Mouse (Mus musculus) urinary bladder, postnatal 25 days (tissue): ENCODE measurements around the gene Eml6.
"Not testable (repeated sequence)": the region's sequence is repeated elsewhere in the genome, so short reads cannot be mapped to it uniquely, and the experiment has no call there.

Source experiments
- DNase-seq: peaks from one replicate; pipeline ENCODE4 v3.0.0; 2022; ENCODE audit warnings: low spot score

The Eml6 gene

DNA sequence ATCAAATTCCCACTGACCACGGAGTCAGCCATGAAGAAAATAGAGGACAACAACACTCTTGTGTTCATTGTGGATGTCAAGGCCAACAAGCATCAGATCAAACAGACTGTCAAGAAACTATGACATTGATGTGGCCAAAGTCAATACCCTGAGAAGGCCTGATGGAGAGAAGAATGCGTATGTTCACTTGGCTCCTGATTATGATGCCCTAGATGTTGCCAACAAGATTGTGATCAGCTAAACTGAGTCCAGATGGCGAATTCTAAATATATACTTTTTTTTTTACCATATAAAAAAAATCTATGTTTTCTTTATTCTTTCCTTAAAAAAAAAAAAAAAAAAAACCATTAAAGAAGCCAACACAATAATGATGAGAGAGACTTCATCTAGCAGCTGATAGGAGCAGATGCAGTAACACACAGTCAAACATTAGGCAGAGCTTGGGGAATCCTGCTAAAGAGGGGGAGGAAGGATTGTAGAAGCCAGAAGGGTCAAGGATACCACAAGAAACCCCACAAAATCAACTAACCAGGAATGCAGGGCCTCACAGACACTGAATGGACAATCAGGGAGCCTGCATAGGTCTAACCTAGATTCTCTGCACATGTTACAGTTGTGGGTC lies 185.1 kb downstream of the Eml6 start:
- no peak for DNase-seq

DNA sequence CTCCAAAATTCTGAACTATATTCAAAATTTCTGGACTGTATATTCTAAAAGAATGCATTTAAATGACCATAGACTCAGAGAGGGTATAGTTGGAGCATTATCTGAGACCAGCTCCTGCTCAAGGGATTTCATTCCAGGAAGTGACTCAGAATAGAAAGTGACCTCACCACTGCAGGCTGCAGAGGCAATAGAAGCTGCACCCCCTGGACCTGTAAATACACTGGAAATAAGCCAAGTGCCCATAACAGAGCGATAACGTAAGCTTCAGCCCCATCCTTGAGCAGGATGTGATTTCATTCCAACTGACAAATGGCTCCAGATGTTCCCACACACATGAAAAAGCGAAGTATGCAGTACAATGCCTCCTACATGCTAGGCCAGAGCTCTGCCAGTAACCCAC lies 186.1 kb downstream of the Eml6 start:
- no peak for DNase-seq

DNA sequence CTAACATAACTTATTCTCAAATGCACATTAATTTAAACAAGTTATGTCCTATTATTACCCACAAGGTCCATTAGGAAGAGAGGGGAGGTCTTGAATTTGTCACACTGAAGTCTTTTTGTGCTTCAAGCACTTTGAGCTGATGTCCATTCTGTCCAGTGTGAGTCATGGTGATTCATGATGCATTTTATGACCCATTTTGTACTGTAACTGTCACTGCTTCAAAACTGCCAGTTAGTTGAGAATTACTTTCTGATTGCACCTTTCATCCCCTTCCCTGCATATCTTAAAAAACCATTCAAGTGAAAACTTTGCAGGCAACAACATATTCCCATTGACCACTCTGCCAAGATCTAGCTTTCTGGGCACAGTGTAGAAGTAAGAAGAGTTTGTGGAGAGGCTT lies 188.8 kb downstream of the Eml6 start:
- DNase-seq: no peak

DNA sequence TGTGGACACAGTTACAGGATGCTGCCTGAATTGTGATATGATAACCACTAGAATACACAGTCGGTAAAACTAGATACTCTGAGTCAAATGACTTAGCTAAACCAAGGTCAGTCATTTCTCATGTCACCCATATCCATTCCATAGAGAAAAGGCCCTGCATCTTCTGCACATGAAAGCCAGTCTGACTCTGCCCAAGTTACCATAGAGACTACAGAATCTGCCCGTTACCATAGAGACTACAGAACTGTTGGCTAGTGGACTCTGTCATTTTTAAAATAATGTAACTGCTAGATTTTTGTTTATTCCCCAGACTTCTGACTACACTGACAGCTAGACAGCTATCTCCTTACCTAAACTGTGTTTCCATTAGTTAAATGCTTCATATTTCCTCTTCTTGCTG lies 198.1 kb downstream of the Eml6 start:
- DNase-seq: no peak

DNA sequence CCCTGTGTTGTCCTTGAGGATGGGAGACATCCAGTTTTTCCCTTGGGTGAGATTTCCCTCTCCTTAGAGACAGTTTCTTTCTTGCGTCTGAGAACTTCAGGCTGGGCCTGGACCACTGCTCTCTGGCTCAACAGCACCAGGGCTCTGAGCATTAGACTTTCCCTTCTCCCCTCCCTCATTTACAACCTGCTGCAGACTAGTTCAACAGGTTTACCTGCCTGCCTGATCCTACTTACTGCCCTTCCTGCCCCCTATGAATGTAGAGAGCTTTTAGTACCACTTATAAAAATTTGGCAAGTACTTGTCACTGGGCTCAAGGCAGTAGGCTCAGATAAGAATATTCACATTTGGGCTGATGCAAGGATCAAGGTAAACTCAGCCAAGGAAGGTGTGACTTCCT lies 199.8 kb downstream of the Eml6 start:
- no peak for DNase-seq

DNA sequence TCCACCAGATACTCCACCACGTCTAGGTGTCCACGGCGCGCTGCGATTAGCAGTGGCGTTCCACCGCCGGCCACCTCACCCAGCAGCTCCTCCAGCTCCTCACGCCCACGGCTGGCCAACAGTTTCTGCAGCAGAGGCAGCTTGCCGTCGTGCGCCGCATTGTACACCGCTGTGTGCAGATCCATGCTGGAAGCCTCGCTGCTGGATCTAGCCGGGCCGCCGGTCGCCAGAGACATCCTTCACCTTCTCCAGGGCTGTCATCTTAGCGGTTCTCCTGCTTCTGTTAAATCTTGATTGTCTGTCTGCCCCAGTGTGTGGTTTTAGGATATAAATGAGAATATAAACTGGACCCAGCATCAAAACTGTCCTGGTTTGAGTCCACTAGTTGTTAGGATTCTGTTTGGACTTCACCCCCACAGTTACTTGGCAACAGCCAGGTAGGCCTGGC lies 200.5 kb downstream of the Eml6 start, which contains the start of gene 4931440F15Rik:
TSS of gene 4931440F15Rik (minus strand) at position 398 of the 448 bp plus-strand sequence.
- DNase-seq: not testable (repeated sequence)

DNA sequence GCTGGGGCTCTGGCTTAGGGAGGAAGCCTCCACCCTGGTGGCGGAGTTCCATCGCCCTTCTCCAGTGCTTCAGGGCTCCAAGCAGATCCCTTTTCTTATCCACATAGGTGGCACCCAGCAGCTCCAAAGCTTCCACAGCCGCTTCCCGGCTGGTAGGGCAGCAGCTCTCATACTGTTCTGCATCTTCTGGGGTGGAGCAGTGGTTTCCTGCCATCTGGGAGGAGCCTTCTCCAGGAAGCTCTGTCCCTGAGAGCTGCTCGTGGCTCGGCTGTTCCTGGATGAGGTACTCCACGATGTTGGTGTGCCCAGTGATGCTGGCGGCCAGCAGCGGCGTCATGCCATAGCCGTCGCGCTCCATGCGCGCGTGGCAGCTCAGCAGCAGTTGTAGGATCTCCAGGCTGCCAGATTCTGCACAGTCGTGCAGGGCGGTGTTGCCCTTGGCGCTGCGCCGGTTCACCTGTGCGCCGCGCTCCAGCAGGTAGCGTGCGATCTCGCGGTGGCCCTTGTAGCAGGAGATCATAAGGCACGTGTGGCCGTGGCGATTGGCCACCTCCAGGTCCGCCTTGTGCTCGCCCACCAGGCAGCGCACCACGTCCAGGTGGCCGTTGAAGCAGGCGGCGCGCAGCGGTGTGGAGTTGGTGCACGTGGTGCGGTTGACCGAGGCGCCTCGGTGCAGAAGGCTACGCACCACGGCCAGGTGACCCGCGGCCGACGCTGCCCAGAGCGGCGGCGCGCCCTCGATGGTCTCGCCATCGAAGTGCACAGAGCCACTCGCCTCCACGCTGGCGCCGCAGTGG lies 201.2 kb downstream of the Eml6 start:
- not testable (repeated sequence) for DNase-seq

DNA sequence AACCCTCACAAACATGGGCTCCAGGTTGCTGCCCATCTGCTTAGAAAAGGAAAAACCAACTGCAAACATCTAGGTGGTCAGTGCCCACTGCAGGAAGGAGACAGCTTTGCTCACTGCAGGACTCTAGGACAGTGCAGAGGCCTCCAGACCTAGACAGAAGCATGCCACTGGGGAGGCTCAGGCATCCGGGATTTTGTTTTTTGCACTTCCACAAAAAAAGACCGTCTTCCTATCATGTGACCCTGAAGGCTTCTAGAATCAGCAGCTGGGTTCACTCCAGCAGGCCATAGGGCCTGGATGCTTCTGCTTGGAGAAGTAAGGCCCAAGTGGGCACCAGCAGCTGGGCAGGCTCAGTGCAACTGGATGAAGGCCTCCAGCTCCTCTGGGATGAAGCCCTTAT lies 202.7 kb downstream of the Eml6 start:
- DNase-seq: no peak

DNA sequence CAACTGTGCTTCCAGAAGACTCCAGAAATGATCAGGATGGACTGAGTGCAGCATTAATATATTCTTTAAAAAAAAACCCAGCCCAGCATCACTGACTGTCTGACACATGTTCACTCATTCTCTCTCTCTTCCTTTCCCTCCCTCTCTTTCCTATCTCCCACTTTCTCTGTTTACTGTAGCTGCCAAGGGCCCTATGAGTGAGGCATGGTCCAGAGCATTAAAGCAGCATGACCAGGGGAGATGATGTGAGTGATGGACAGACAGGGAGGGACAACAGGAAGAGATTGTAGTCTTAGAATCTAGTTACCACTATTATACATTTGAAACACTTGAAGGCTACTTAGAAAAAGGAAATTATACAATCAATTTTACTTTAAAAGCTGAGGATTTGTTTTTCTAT lies 210.2 kb downstream of the Eml6 start:
- DNase-seq: no peak

DNA sequence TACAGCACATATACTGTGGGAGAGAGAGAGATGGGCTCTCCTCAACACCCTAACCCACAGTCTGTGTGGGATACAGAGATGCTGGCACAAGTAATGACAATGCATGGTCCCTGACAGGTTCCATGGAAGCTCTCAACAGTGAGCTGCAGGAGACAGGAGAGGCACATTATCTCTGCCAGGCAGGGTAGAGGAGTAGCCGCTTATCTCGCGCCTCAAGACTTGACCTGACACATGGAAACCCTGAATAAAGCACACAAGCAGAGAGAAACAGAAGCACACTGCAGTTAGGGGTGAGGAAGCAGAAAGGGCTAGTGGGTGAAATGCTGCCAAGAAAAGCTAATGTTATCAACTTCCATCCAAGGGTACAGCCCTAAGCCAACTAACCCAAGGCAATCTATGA lies 210.6 kb downstream of the Eml6 start:
- DNase-seq: no peak

DNA sequence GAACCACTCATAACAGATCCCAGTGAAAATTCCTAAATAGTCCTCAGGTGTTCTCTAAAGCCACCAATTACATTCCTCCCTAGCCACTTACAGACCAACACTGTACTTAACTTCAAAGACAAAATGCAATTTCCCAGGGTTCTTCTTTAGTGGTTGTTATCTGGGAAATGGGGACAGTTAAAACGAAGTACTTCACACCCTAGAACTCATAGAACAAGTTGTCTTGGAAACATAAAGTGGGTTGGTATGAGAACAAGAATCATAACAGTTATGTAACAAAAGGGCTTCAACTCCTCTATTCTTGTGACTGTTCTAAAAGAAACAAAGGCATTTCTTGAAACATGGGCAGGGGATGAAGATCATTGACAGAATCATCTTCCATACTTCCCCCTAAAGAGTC lies 212.6 kb downstream of the Eml6 start:
- no peak for DNase-seq

DNA sequence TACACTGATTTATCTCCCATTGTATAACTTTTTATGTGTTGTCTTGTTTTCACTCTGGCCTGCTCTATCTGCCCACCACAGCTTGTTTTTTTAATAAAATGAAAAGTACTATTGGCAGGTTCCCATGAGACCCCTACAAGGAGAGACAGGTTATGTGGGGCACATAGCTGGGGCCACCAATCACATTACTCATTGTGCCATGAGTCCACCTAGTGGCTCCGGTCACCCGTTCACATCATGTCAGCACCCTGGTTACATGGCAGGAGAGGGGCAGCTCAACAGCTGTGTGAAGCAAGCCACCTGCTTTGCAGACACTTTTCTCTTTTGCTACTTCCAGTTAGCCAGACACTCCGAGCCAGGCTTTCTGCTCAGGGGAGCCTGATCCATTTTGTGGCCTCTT lies 213.4 kb downstream of the Eml6 start:
- no peak for DNase-seq

DNA sequence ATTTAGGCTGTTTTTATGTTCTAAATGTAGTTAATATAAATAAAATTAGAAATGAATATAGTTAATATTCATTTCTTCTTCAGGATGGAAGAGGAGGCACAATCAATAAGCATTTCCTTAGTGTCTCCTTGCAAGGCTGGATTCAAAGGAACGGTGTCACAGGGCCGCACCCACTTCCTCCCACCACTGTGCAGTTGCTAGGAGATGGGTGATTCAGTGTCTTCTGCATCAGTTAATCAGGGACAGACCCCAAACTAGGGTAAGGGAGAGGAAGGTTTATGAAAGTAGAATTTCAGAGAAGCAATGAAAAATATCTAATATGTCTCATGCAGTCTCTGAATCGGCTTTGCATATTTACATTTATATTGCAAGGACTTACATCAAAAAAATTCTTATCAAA lies 215.5 kb downstream of the Eml6 start:
- no peak for DNase-seq

DNA sequence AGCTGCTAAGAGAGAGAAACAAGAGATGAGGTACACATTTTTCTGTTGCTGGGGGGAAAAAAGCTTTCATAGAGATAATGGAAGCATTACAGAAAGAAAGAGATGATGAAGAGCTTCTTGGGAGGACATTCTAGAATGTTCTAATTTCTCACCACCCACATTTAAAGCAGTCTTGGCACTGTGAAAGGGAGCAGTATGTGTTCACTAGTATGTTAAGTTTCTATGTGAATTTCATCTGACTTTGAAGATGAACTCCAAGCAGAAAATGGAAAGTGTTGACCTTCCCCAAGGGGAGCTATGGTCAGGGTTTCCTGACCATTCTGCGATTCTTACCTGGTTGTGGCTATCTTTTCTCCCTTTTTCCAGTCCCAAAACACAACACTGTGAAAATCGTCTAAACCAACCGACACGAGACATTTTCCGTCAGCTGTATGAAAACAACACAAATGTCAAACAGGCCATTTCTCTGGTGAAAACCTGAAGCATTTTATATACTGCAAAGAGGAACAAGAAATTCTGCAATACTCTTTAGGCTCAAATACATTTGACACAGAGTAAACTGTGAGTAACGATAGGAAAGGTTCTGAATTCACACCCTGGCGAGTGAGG lies 216.7 kb downstream of the Eml6 start:
- no peak for DNase-seq

DNA sequence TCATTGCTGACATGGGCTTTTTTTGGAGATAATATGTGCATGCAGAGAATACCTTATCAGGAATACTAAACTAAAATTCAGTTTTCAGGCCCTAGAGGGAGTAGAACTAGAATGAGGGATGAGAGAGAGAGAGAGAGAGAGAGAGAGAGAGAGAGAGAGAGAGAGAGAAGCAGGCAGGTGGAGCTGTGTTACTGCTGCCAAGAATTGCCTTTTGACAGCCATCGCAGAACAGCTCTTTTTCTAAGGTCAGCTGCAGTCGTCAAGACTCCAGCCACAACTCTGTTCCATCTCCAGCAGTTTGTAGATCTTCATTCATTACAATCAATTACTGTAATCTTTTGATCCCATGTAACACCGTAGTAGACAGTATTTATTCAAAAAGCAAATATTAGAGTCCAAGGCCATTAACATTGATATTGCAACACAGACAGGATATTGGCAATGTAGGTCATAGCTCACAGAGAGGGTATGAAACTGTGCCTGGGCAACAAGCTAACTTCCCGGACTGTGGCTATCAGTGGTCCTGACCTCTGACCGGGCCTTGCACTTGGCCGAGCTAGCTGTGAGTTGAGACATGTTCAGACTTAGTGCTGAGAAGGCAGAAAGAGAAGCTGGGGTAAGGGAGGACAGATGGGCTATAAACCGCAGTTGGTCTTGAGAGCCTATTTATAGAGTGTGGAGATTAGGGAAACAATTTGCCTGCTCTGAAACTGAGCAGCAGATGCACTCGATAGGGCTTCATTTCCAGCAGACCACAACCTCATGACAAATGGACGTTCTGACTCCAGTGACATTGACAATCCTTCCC lies 217.5 kb downstream of the Eml6 start:
- DNase-seq: no peak

DNA sequence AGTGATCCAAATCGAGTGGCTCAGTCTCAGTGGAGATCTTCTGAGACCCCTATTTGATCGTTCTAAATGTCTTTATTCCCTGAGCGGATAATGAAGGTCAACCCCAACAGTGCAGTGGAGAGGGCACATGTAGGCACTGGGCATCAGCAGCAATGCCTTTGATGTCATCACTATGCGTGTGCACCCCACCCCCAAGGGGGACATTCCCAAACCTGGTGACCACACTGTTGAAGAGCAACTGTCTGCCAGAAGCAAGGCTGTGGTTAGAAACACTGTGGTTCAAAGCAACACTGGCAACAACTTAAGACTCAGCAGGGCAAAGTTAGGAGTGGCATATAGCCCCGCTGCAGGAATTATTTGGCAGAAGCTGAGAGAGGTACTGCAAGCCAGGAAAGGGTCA lies 218.5 kb downstream of the Eml6 start:
- no peak for DNase-seq

DNA sequence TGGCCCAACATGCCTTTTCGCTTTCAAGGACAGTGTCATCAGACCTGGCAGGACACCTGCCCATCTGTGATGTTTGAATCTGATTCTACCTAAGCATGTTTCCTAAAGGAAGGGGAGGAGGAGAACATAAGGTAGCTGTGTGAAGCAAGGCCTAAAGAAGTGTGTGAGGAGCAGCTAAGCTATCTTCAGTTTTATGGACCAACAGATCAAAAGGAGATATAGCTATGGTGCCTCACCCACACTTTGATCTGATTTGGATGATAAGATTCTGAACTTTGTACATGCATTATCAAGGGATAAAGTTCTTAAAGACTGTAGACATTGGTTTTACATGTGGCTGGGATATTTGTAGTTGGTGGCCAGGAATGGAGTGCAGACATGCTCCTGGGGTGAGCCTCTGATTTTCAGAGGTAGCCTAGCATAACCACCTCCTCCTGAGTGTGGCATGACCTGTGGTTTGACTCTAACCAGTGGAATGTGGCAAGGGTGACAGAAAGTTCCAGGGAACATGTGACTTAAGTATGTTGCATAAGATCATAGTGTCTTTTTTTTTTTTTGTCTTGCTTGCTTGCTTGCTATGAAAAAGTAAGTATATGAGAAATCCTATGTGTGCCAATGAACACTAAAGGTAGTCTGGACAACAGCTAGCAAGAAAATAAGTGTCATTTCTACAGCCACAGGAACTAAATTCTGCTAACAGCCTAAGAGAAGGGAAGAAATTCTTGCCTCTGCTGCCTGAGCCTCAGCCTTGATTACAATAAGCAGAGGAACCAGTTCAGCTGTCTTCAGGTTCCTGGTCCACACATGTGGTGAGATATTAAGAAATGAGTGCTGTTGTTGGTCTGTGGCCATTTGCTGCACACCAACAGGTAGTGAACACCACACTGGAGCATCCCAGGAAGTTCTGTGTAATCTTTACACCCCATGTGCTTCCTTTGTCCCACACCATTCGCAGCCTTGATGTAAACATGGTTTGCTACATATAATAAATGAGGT lies 224.1 kb downstream of the Eml6 start:
- DNase-seq: no peak

DNA sequence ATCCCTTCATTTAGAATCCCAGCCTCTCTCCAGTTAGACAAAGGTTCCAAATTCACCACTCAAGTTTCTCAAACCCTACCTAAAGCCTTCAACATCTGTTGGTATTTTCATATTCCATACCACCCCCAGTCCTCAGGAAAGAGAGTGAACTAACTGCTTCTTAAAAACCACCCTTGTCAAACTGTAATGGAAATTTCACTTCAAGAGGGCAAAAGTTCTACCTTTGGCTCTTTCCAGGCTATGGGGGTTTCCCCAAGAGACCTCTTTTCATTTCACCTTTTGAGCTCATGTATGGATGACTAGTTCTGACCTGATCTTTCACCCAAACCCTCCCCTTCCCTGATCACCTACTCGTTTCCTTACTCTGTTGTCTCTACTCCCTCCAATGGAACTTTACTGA lies 226.0 kb downstream of the Eml6 start:
- no peak for DNase-seq

DNA sequence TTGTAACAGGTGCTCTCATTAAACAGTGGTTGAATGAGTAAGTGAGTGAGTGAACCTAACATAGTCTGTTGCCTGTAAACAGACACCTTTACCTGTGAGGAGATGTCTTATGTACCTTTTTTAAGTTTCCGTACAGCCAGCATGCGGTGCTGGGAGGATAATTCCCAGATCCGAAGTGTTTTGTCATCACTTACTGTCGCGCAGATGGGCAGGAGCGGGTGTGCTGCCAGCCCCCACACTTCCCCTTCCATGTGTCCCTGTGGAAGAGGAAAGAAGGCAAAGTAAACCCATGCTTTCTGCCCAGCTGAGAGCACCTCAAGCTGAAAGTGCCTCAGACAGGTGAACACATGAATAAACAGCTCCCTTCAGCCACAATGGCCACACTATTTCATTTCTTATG lies 230.7 kb downstream of the Eml6 start:
- DNase-seq: no peak

DNA sequence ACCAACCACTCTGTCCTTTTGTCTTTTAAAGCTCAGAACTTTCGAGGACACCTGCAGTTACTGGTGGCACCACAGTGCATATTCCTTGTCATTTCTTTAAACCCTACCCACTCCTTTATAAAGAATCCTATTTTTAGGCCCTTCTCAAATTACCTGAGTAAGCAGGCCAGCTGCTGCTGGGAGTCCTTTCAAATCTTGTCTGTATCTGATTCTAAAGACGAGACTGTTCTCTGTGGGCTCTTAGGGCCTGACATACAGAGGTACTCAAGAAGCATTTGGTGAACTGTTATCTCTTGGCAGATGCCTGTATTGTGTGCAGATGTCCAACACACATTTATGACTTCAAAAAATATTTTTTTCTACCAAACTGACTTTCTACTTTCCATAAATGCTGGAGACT lies 231.4 kb downstream of the Eml6 start:
- DNase-seq: no peak

DNA sequence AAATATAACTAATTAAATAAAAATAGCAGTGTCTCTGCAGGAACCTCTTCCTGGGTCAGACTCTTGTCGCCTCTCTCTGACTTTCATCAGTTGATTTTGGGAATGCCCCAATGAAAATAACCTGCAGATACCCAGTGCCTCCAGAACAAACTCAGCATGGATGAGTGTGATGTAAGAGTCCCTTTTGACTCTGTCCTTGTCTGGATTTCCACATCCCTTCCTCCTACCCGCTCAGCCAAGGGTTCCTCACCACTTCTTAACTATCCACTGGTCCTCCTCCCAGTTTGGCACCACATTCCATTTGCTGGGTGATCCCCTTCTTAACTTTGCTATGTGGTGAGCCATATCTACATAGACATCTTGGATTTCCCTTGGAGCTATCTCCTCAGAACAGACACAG lies 235.0 kb downstream of the Eml6 start:
- DNase-seq: no peak
